Mouse (Mus musculus) intestine, postnatal 0 days (tissue): ENCODE results near the gene Mfap2. TPM values are rescaled to one million over a fixed set of nuclear protein-coding genes. Genes with fewer than 3 reads are reported as not detected.
A peak's percentile ranks its signal among the peaks of the same experiment; 100 is the strongest.

Experiments used
- ATAC-seq: fragments of 200-750 bp; cut with Nextera tagmentation; 2 replicates; pipeline ENCODE4 v1.8.0; 2017; ENCODE audit warnings: mild to moderate bottlenecking, moderate TSS enrichment, moderate library complexity
- H3K27ac ChIP-seq: fragments of 300-500 bp; sonication (generic); 2 replicates; pipeline ENCODE4 v1.5.1; 2014; ENCODE audit warnings: mild to moderate bottlenecking, low read depth, low read length, moderate library complexity
- H3K27me3 ChIP-seq: fragments of 300-500 bp; sonication (generic); replicated peaks from 2 replicates; pipeline ENCODE4 v1.6.1; 2014; ENCODE audit warnings: low read length, mixed read lengths; ENCODE audit not compliant: control insufficient read depth, insufficient read depth
- H3K36me3 ChIP-seq: fragments of 300-500 bp; sonication (generic); 2 replicates; pipeline ENCODE4 v1.6.1; 2014; ENCODE audit warnings: mild to moderate bottlenecking, moderate library complexity; ENCODE audit not compliant: control insufficient read depth, insufficient read depth
- H3K4me1 ChIP-seq: fragments of 300-500 bp; sonication (generic); replicated peaks from 2 replicates; pipeline ENCODE4 v1.6.1; 2014; ENCODE audit warnings: antibody characterized with exemption, low read length, mixed read lengths; ENCODE audit not compliant: control insufficient read depth, insufficient read depth
- H3K4me2 ChIP-seq: fragments of 300-500 bp; sonication (generic); replicated peaks from 2 replicates; pipeline ENCODE4 v1.6.1; 2014; ENCODE audit warnings: low read depth, mild to moderate bottlenecking, moderate library complexity
- H3K4me3 ChIP-seq: fragments of 300-500 bp; sonication (generic); 2 replicates; pipeline ENCODE4 v1.5.1; 2014; ENCODE audit warnings: low read depth, low read length
- H3K9ac ChIP-seq: fragments of 300-500 bp; sonication (generic); 2 replicates; pipeline ENCODE4 v1.6.1; 2014; ENCODE audit warnings: mild to moderate bottlenecking, low read depth, low read length
- H3K9me3 ChIP-seq: fragments of 300-500 bp; sonication (generic); 2 replicates; pipeline ENCODE4 v1.6.1; 2016; ENCODE audit warnings: mixed run types; ENCODE audit not compliant: control insufficient read depth
- CTCF ChIP-seq: sonication (generic); IDR thresholded peaks from 2 replicates; pipeline ENCODE4 v1.5.1; 2016; ENCODE audit warnings: low read depth, mild to moderate bottlenecking, control low read depth, antibody characterized with exemption, moderate library complexity
- WGBS: fragments of 180-500 bp; shearing (Covaris S2); extraction: QIAGEN DNeasy Blood & Tissue Kit; methylation state at CpG from one replicate; pipeline ENCODE4 v1.1.7; 2014; 5-methylcytosine and 5-hydroxymethylcytosine counted together
- polyA plus RNA-seq: library from polyadenylated mRNA; unstranded; fragments of >200 nt; fragmentation: Nextera tagmentation; extraction: Ambion mirVana; gene quantifications from 2 replicates; pipeline ENCODE4 v1.2.1, GENCODE M21; 2015

Mfap2 gene
- polyA plus RNA-seq, 1 experiment from 2014 or later: 138 TPM

DNA sequence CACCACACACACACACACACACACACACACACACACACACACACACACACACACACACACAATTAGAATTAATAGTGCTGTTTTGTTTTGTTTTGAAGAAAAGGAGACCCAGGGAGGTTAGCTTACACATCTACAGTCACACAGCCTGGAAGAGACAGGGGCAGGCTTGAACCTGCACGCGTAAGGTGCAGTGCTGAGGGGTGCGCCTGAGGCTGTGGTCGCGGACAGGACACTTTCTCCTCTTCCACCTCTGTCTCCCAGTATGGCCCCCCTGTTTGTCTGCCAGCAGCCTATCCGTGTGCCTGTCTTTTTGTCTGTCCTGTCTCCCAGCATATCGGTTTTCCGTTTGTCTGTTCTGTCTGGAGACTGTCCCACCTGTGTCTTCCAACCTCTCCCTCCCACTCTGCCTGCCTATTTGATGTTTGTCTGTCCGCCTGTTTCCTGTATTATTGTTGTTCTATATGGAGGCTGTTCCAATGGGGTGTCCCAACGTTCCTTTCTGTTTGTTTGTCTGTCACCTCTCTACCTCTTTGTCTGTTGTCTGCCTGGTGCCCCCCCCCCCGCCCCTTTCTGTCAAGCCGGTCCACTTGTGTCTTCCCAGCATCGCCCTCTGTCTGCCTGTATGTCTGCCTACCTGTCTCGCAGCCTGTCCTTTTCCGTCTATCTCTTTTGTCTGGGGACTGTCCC, 24.1 kb upstream of the Mfap2 start:
- H3K27me3 ChIP-seq: no peaks in the 10 kb centered on the region
- 27% methylated on average over 15 of the region's 15 CpGs for WGBS
- no peak overlapping the region for H3K9ac ChIP-seq
- H3K4me2 ChIP-seq: peak overlapping the region; percentile 95
- no peaks in the 10 kb centered on the region for H3K9me3 ChIP-seq
- H3K4me1 ChIP-seq: peaks cover 4% of the 10 kb centered on the region; the same call in 1 of the 2 replicates
- peak overlapping the region; percentile 86 for H3K4me3 ChIP-seq
- no peak overlapping the region for H3K27ac ChIP-seq
- ATAC-seq: peak; percentile 2; the same call in 1 of the 2 replicates
- peak; percentile 47; the same call in 1 of the 2 replicates for TF ChIP-seq CTCF
- peaks cover 7% of the 10 kb centered on the region; the same call in 1 of the 2 replicates for H3K36me3 ChIP-seq

- Histone ChIP-seq H3K4me1 (peaks cover 4% of the 10 kb centered on the region; the same call in 1 of the 2 replicates), H3K4me2 (peak within 1 kb of the TSS; percentile 95), H3K9ac (peak within 1 kb of the TSS; percentile 85), H3K4me3 (peak within 1 kb of the TSS; percentile 86), H3K36me3 (peaks cover 7% of the 10 kb centered on the region; the same call in 1 of the 2 replicates), H3K27ac (peak within 1 kb of the TSS; percentile 41; the same call in 1 of the 2 replicates), H3K27me3 (no peaks in the 10 kb centered on the region), H3K9me3 (no peaks in the 10 kb centered on the region)
- TF ChIP-seq CTCF: peak; percentile 1; the same call in 1 of the 2 replicates
- ATAC-seq: peak; percentile 66
- WGBS: 1% methylated on average over 58 of the region's 58 CpGs
Observed at GRCm38 (mm10) chr4:140986711-140987395, 23.4 kb upstream of the Mfap2 start, which contains the start of gene Atp13a2. Gene Atp13a2, plus strand, starts transcription at chr4:140986873.

- no peak for TF ChIP-seq CTCF
- H3K9me3 ChIP-seq: no peaks in the 10 kb centered on the region
- peak overlapping the region; percentile 86 for H3K4me3 ChIP-seq
- no peak overlapping the region for H3K27ac ChIP-seq
- no peaks in the 10 kb centered on the region for H3K27me3 ChIP-seq
- ATAC-seq: no peak
- H3K4me1 ChIP-seq: peaks cover 4% of the 10 kb centered on the region; the same call in 1 of the 2 replicates
- H3K4me2 ChIP-seq: peak overlapping the region; percentile 95
- H3K36me3 ChIP-seq: peaks cover 9% of the 10 kb centered on the region; the same call in 1 of the 2 replicates
- WGBS: 31% methylated on average over 7 of the region's 7 CpGs
- H3K9ac ChIP-seq: peak overlapping the region; percentile 85
Observed at GRCm38 (mm10) chr4:140987476-140987875, 22.7 kb upstream of the Mfap2 start.

- no peak overlapping the region for H3K27ac ChIP-seq
- peaks cover 12% of the 10 kb centered on the region; the same call in 1 of the 2 replicates for H3K36me3 ChIP-seq
- no peak for TF ChIP-seq CTCF
- ATAC-seq: no peak; the same call in 1 of the 2 replicates
- no peaks in the 10 kb centered on the region for H3K9me3 ChIP-seq
- H3K4me1 ChIP-seq: peaks cover 4% of the 10 kb centered on the region; the same call in 1 of the 2 replicates
- no peak overlapping the region for H3K9ac ChIP-seq
- no peak overlapping the region for H3K4me2 ChIP-seq
- no peak overlapping the region for H3K4me3 ChIP-seq
- no peaks in the 10 kb centered on the region for H3K27me3 ChIP-seq
- 69% methylated on average over 7 of the region's 7 CpGs for WGBS
Observed at GRCm38 (mm10) chr4:140988706-140989290, 21.4 kb upstream of the Mfap2 start.

GRCm38 (mm10) chr4:140989447-140989846, 20.8 kb upstream of the Mfap2 start:
- WGBS: 84% methylated on average over 14 of the region's 14 CpGs
- Histone ChIP-seq H3K4me1 (peaks cover 4% of the 10 kb centered on the region; the same call in 1 of the 2 replicates), H3K9ac (no peak overlapping the region), H3K4me3 (no peak overlapping the region), H3K4me2 (no peak overlapping the region), H3K9me3 (no peaks in the 10 kb centered on the region), H3K36me3 (peaks cover 19% of the 10 kb centered on the region; the same call in 1 of the 2 replicates), H3K27me3 (no peaks in the 10 kb centered on the region), H3K27ac (no peak overlapping the region)
- no peak for ATAC-seq
- no peak for TF ChIP-seq CTCF

- Histone ChIP-seq H3K36me3 (peaks cover 46% of the 10 kb centered on the region), H3K9me3 (no peaks in the 10 kb centered on the region), H3K4me1 (peaks cover 4% of the 10 kb centered on the region; the same call in 1 of the 2 replicates), H3K9ac (no peak overlapping the region), H3K27ac (no peak overlapping the region), H3K4me2 (no peak overlapping the region), H3K4me3 (no peak overlapping the region), H3K27me3 (no peaks in the 10 kb centered on the region)
- no peak for TF ChIP-seq CTCF
- ATAC-seq: no peak
- WGBS: 93% methylated on average over 20 of the region's 20 CpGs
Observed at GRCm38 (mm10) chr4:140992215-140992614, 18.0 kb upstream of the Mfap2 start.
